Mouse (Mus musculus): ENCODE data around the gene Ldhd. TPM values are rescaled to one million over a fixed set of nuclear protein-coding genes. Genes with fewer than 3 reads are reported as not detected.

Gene Ldhd
- total RNA-seq, 2 experiments from 2014 or later, result not detected

Other genes starting within 250 kb of the Ldhd start
- gene Fa2h, start 236.6 kb downstream of the Ldhd start, total RNA-seq (2015; ENCODE audit: low replicate concordance), result not detected in 2 replicates
- not detected in 2 replicates for gene Fa2h, start 236.6 kb downstream of the Ldhd start, total RNA-seq (2017; ENCODE audit: low replicate concordance)
- gene Wdr59, start 108.3 kb downstream of the Ldhd start, total RNA-seq (2015; ENCODE audit: low replicate concordance), result 1.7 and 3.1 TPM in 2 replicates
- gene Wdr59, start 108.3 kb downstream of the Ldhd start, total RNA-seq (2017; ENCODE audit: low replicate concordance), result 2.0 and 3.3 TPM in 2 replicates
- 5.8 and 35.1 TPM in 2 replicates for gene Znrf1, start 94.3 kb downstream of the Ldhd start, total RNA-seq (2015; ENCODE audit: low replicate concordance)
- gene Znrf1, start 94.3 kb downstream of the Ldhd start, total RNA-seq (2017; ENCODE audit: low replicate concordance), result 7.1 and 14.6 TPM in 2 replicates
- gene Zfp1, start 13.0 kb upstream of the Ldhd start, total RNA-seq (2015; ENCODE audit: low replicate concordance), result 1.2 and 3.3 TPM in 2 replicates
- gene Zfp1, start 13.0 kb upstream of the Ldhd start, total RNA-seq (2017; ENCODE audit: low replicate concordance), result 1.3 TPM in 1 of 2 replicates, not detected in the other
- gene Ctrb1, start 60.6 kb upstream of the Ldhd start, total RNA-seq (2015; ENCODE audit: low replicate concordance), result not detected in 2 replicates
- gene Ctrb1, start 60.6 kb upstream of the Ldhd start, total RNA-seq (2017; ENCODE audit: low replicate concordance), result not detected in 2 replicates
- not detected in 2 replicates for gene Bcar1, start 113.4 kb upstream of the Ldhd start, total RNA-seq (2015; ENCODE audit: low replicate concordance)
- gene Bcar1, start 113.4 kb upstream of the Ldhd start, total RNA-seq (2017; ENCODE audit: low replicate concordance), result not detected in 2 replicates
- gene Cfdp1, start 223.9 kb upstream of the Ldhd start, total RNA-seq (2015; ENCODE audit: low replicate concordance), result 13.3 and 43.7 TPM in 2 replicates
- gene Cfdp1, start 223.9 kb upstream of the Ldhd start, total RNA-seq (2017; ENCODE audit: low replicate concordance), result 32.5 and 33.6 TPM in 2 replicates
- gene Tmem170, start 246.4 kb upstream of the Ldhd start, total RNA-seq (2015; ENCODE audit: low replicate concordance), result 0.84 and 2.7 TPM in 2 replicates
- 0.70 and 1.4 TPM in 2 replicates for gene Tmem170, start 246.4 kb upstream of the Ldhd start, total RNA-seq (2017; ENCODE audit: low replicate concordance)